Mouse (Mus musculus) intestine, embryonic 16.5 days (tissue): ENCODE data around the gene Nob1. TPM values are rescaled to one million over a fixed set of nuclear protein-coding genes. Genes with fewer than 3 reads are reported as not detected.
A peak's percentile ranks its signal among the peaks of the same experiment; 100 is the strongest.

Source experiments
- ATAC-seq: fragments of 200-750 bp; cut with Nextera tagmentation; 2 replicates; pipeline ENCODE4 v1.8.0; 2017; ENCODE audit warnings: moderate TSS enrichment, moderate library complexity
- H3K27ac ChIP-seq: fragments of 300-500 bp; sonication (generic); 2 replicates; pipeline ENCODE4 v1.5.1; 2014; ENCODE audit warnings: mild to moderate bottlenecking, low read length
- H3K27me3 ChIP-seq: fragments of 300-500 bp; sonication (generic); replicated peaks from 2 replicates; pipeline ENCODE4 v1.6.1; 2014; ENCODE audit warnings: low read length, control low read depth, mixed read lengths; ENCODE audit not compliant: control insufficient read depth, insufficient read depth
- H3K36me3 ChIP-seq: fragments of 300-500 bp; sonication (generic); 2 replicates; pipeline ENCODE4 v1.6.1; 2014; ENCODE audit warnings: low read length, control low read depth; ENCODE audit not compliant: control insufficient read depth, insufficient read depth
- H3K4me1 ChIP-seq: fragments of 300-500 bp; sonication (generic); 2 replicates; pipeline ENCODE4 v1.6.1; 2014; ENCODE audit warnings: low read length, control low read depth, mixed read lengths; ENCODE audit not compliant: control insufficient read depth, insufficient read depth
- H3K4me2 ChIP-seq: fragments of 300-500 bp; sonication (generic); 2 replicates; pipeline ENCODE4 v1.6.1; 2014; ENCODE audit warnings: low read depth, low read length, control low read depth
- H3K4me3 ChIP-seq: fragments of 300-500 bp; sonication (generic); 2 replicates; pipeline ENCODE4 v1.5.1; 2014; ENCODE audit warnings: mild to moderate bottlenecking, low read length
- H3K9ac ChIP-seq: fragments of 300-500 bp; sonication (generic); 2 replicates; pipeline ENCODE4 v1.6.1; 2014; ENCODE audit warnings: low read depth, low read length
- H3K9me3 ChIP-seq: fragments of 300-500 bp; sonication (generic); 2 replicates; pipeline ENCODE4 v1.6.1; 2016; ENCODE audit warnings: low read length, control low read depth; ENCODE audit not compliant: control insufficient read depth
- WGBS: fragments of 180-500 bp; shearing (Covaris S2); extraction: QIAGEN DNeasy Blood & Tissue Kit; methylation state at CpG from one replicate; pipeline ENCODE4 v1.1.7; 2014; 5-methylcytosine and 5-hydroxymethylcytosine counted together
- polyA plus RNA-seq: library from polyadenylated mRNA; unstranded; fragments of >200 nt; fragmentation: Nextera tagmentation; extraction: Ambion mirVana; gene quantifications from 2 replicates; pipeline ENCODE4 v1.2.1, GENCODE M21; 2015

Gene Nob1
- polyA plus RNA-seq, 1 experiment from 2014 or later: 73.5 TPM

- Histone ChIP-seq H3K9ac (no peak overlapping the region), H3K4me1 (no peaks in the 10 kb centered on the region), H3K9me3 (no peaks in the 10 kb centered on the region), H3K27ac (no peak overlapping the region), H3K36me3 (peaks cover 7% of the 10 kb centered on the region), H3K27me3 (no peaks in the 10 kb centered on the region), H3K4me3 (no peak overlapping the region), H3K4me2 (no peak overlapping the region)
- no peak for ATAC-seq
- WGBS: 74% methylated on average over 4 of the region's 4 CpGs
Measured at GRCm38 (mm10) chr8:107457725-107458124, 32.9 kb upstream of the Nob1 start.

GRCm38 (mm10) chr8:107455268-107455667 lies 30.4 kb upstream of the Nob1 start:
- no peak for ATAC-seq
- no peak overlapping the region for H3K4me3 ChIP-seq
- H3K9me3 ChIP-seq: no peaks in the 10 kb centered on the region
- 14% methylated on average over 3 of the region's 3 CpGs for WGBS
- H3K9ac ChIP-seq: no peak overlapping the region
- H3K36me3 ChIP-seq: no peaks in the 10 kb centered on the region; the same call in 1 of the 2 replicates
- H3K4me1 ChIP-seq: no peaks in the 10 kb centered on the region
- no peak overlapping the region for H3K27ac ChIP-seq
- H3K4me2 ChIP-seq: no peak overlapping the region
- H3K27me3 ChIP-seq: no peaks in the 10 kb centered on the region

GRCm38 (mm10) chr8:107453386-107453785 lies 28.5 kb upstream of the Nob1 start:
- H3K4me1 ChIP-seq: peaks cover 9% of the 10 kb centered on the region; the same call in 1 of the 2 replicates
- no peak overlapping the region for H3K4me2 ChIP-seq
- no peaks in the 10 kb centered on the region for H3K27me3 ChIP-seq
- H3K27ac ChIP-seq: no peak overlapping the region
- WGBS: 94% methylated on average over 11 of the region's 11 CpGs
- H3K4me3 ChIP-seq: no peak overlapping the region
- ATAC-seq: no peak
- H3K36me3 ChIP-seq: no peaks in the 10 kb centered on the region; the same call in 1 of the 2 replicates
- H3K9me3 ChIP-seq: no peaks in the 10 kb centered on the region
- H3K9ac ChIP-seq: no peak overlapping the region

GRCm38 (mm10) chr8:107451414-107452066 lies 26.7 kb upstream of the Nob1 start:
- 87% methylated on average over 13 of the region's 13 CpGs for WGBS
- no peak for ATAC-seq
- no peaks in the 10 kb centered on the region for H3K9me3 ChIP-seq

GRCm38 (mm10) chr8:107449655-107450054 lies 24.8 kb upstream of the Nob1 start:
- no peaks in the 10 kb centered on the region for H3K27me3 ChIP-seq
- peak overlapping the region; percentile 41; the same call in 1 of the 2 replicates for H3K27ac ChIP-seq
- WGBS: 73% methylated on average over 6 of the region's 6 CpGs
- no peak overlapping the region for H3K4me3 ChIP-seq
- H3K36me3 ChIP-seq: no peaks in the 10 kb centered on the region
- no peak overlapping the region for H3K9ac ChIP-seq
- H3K4me2 ChIP-seq: no peak overlapping the region
- H3K4me1 ChIP-seq: peaks cover 14% of the 10 kb centered on the region; the same call in 1 of the 2 replicates
- peak; percentile 29; the same call in 1 of the 2 replicates for ATAC-seq
- H3K9me3 ChIP-seq: no peaks in the 10 kb centered on the region

More at GRCm38 (mm10) chr8:107451414-107452066, 26.7 kb upstream of the Nob1 start:
- Histone ChIP-seq H3K36me3 (no peaks in the 10 kb centered on the region), H3K4me2 (no peak overlapping the region), H3K4me3 (no peak overlapping the region), H3K4me1 (peaks cover 14% of the 10 kb centered on the region; the same call in 1 of the 2 replicates), H3K27ac (no peak overlapping the region), H3K27me3 (no peaks in the 10 kb centered on the region), H3K9ac (no peak overlapping the region)

- H3K4me3 ChIP-seq: no peak overlapping the region
- ATAC-seq: peak; percentile 34; the same call in 1 of the 2 replicates
- H3K4me2 ChIP-seq: no peak overlapping the region; the same call in 1 of the 2 replicates
- no peaks in the 10 kb centered on the region for H3K36me3 ChIP-seq
- H3K9me3 ChIP-seq: no peaks in the 10 kb centered on the region
- peak overlapping the region; percentile 41; the same call in 1 of the 2 replicates for H3K27ac ChIP-seq
- H3K27me3 ChIP-seq: no peaks in the 10 kb centered on the region
- peaks cover 14% of the 10 kb centered on the region; the same call in 1 of the 2 replicates for H3K4me1 ChIP-seq
- WGBS: 47% methylated on average over 8 of the region's 8 CpGs
- no peak overlapping the region for H3K9ac ChIP-seq
Measured at GRCm38 (mm10) chr8:107449130-107449529, 24.3 kb upstream of the Nob1 start.

GRCm38 (mm10) chr8:107448382-107448889 lies 23.6 kb upstream of the Nob1 start:
- 72% methylated on average over 4 of the region's 4 CpGs for WGBS
- ATAC-seq: no peak
- no peak overlapping the region; the same call in 1 of the 2 replicates for H3K27ac ChIP-seq
- H3K9me3 ChIP-seq: no peaks in the 10 kb centered on the region
- H3K9ac ChIP-seq: no peak overlapping the region
- H3K4me2 ChIP-seq: peak overlapping the region; percentile 17; the same call in 1 of the 2 replicates
- H3K27me3 ChIP-seq: no peaks in the 10 kb centered on the region
- H3K4me1 ChIP-seq: peaks cover 14% of the 10 kb centered on the region; the same call in 1 of the 2 replicates
- H3K4me3 ChIP-seq: no peak overlapping the region
- H3K36me3 ChIP-seq: no peaks in the 10 kb centered on the region

GRCm38 (mm10) chr8:107447713-107448112 lies 22.9 kb upstream of the Nob1 start:
- Histone ChIP-seq H3K4me1 (peaks cover 14% of the 10 kb centered on the region; the same call in 1 of the 2 replicates), H3K27me3 (no peaks in the 10 kb centered on the region), H3K4me2 (no peak overlapping the region), H3K9me3 (no peaks in the 10 kb centered on the region), H3K4me3 (no peak overlapping the region), H3K9ac (no peak overlapping the region), H3K36me3 (no peaks in the 10 kb centered on the region), H3K27ac (no peak overlapping the region)
- ATAC-seq: no peak

- Histone ChIP-seq H3K4me2 (no peak overlapping the region), H3K9me3 (no peaks in the 10 kb centered on the region), H3K27me3 (no peaks in the 10 kb centered on the region), H3K9ac (no peak overlapping the region), H3K27ac (0 out of 2 replicates have a peak overlapping the region, but pooled peaks have one; percentile 9), H3K4me1 (peaks cover 14% of the 10 kb centered on the region; the same call in 1 of the 2 replicates), H3K36me3 (no peaks in the 10 kb centered on the region), H3K4me3 (no peak overlapping the region)
- 59% methylated on average over 3 of the region's 3 CpGs for WGBS
- no peak for ATAC-seq
Measured at GRCm38 (mm10) chr8:107444626-107445025, 19.8 kb upstream of the Nob1 start.
